Mouse (Mus musculus): Measurements from ENCODE around the gene Asb8. TPM values are rescaled to one million over a fixed set of nuclear protein-coding genes. Genes with fewer than 3 reads are reported as not detected.

Asb8 gene
- 5.4 and 7.5 TPM in 2 replicates for polyA plus RNA-seq (2012)

- no peak for TF ChIP-seq GATA1 (IDR thresholded peaks at IDR 0.05; ENCODE audit: low read length)
Observed at GRCm38 (mm10) chr15:98165525-98165924, at the start of gene Asb8. Gene Asb8 (minus strand): TSS chr15:98165625.

DNA sequence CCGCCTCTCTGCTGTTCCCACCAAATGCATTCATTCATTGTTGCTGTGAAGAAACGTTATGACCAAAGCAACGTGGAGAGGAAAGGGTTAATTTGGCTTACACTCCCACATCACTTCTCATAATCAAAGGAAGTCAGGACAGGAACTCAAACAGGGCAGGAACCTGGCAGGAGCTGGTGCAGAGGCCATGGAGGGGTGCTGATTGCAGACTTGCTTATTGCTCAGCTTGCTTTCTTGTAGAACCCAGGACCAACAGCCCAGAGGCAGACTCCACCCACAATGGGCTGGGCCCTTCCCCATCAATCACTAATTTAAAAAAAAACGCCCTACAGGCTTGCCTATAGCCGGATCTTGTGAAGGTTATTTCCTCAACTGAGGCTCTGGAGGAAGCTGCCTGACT is 48.7 kb upstream of the Asb8 start:
- no peak for TF ChIP-seq GATA1 (IDR thresholded peaks at IDR 0.05; ENCODE audit: low read length)

GRCm38 (mm10) chr15:98213336-98213870 is 48.0 kb upstream of the Asb8 start:
- no peak for TF ChIP-seq GATA1 (IDR thresholded peaks at IDR 0.05; ENCODE audit: low read length)

DNA sequence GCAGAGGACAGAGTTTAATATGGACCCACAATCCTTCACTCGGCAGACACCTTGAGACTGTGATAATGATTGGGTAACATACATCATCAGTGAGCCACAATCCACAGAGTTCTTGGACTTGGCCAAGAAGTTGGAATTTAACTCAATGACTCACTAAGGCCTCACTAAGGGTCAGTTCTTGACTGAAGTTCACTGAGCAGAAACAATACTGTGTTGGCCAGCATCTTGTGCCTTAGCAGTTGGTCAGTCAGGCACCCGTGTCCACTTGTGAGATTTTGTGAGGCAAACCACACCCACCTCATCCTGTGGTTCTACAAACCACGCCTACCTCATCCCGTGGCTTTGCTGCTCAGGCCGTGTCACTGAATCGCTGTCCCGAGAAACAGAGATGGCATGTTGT is 44.3 kb upstream of the Asb8 start:
- TF ChIP-seq GATA1 (IDR thresholded peaks at IDR 0.05; ENCODE audit: low read length): no peak

DNA sequence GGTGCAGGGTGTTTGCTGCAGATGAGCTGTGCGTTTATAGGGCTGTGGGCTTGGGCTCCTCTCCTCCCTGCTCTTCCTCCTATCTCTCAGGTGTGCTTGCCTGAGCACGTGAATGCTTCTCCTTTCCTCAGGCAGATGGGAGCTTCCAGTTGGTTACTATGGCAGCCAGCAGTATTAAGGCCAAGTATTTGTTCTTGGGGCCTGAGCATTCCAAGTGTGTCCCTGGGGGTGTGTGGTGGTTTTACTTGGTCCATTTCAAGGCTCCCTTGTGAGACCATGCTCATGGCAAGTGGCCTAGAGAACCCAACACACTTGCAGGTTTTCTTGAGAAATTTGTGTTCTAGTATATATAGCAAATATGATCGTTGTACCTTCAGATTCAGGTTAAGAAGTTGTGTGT is 30.0 kb upstream of the Asb8 start, which contains the start of gene Olfr288:
Gene Olfr288, minus strand, starts transcription at position 101 of the 400 bp plus-strand sequence.
- no peak for TF ChIP-seq GATA1 (IDR thresholded peaks at IDR 0.05; ENCODE audit: low read length)

DNA sequence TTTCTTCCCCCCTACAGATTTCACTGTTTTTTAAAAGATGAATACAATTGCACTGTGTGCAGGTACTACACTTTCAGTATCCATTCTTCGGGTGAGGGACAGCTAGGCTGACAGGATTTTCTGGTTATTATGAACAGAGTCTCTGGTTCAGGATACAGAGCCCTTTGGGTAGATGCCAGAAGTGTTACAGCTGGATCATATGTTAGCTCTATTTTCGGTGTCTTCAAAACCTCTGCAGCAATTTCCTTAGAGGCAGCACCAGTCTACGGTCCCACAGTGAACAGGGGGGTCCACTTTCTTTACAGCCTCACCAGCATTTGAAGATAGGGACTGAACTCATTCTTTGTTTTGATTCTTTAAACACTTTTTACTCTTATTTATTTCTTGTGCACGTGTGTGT is 19.0 kb upstream of the Asb8 start:
- TF ChIP-seq GATA1 (IDR thresholded peaks at IDR 0.05; ENCODE audit: low read length): no peak

GRCm38 (mm10) chr15:98181856-98182570 is 16.6 kb upstream of the Asb8 start:
- no peak for TF ChIP-seq GATA1 (IDR thresholded peaks at IDR 0.05; ENCODE audit: low read length)

GRCm38 (mm10) chr15:98181132-98181711 is 15.8 kb upstream of the Asb8 start:
- no peak for TF ChIP-seq GATA1 (IDR thresholded peaks at IDR 0.05; ENCODE audit: low read length)

DNA sequence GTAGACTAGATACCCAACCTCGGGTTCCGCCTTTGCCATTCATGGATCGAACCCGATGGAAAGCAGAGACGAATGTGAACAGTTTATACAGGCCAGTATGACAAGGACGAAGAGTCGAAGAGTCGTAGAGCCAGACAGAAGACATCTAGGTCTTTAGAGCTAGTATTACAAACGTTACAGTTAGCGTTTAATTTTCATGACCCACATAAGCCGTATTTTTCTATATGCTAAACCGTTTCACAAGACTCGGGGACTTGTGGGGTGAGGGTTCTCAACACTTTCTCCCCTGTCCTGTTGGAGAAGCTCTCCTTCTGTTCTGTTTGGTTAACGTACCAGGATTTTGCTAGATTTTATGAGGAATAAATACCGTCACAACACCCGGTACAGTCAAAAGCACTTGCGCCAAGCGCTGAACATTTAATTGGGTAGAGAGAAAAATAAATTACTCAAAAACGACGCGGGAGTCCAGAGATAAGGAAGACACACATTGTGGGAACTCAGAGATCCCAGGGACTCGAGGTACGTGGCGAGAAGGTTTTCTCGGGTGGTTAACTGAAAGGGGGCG is 15.2 kb upstream of the Asb8 start:
- TF ChIP-seq GATA1 (IDR thresholded peaks at IDR 0.05; ENCODE audit: low read length): no peak

DNA sequence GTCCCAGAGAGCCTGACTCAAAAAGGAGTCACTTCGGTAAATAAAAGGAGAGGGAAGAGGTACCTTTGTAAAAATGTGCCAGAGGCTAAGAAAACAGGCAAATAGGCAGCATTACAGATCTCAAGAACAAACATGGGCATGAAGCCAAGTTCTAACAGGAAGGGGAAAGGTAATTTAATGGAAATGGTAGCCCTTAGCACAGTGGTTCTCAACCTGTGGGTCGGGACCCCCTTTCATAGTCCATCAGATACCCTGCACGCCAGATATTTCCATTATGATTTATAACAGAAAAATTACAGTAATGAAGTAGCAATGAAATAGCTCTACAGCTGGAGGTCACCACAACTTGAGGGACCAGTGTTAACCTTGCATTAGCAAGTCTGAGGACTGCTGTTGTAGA is 11.9 kb upstream of the Asb8 start:
- no peak for TF ChIP-seq GATA1 (IDR thresholded peaks at IDR 0.05; ENCODE audit: low read length)

DNA sequence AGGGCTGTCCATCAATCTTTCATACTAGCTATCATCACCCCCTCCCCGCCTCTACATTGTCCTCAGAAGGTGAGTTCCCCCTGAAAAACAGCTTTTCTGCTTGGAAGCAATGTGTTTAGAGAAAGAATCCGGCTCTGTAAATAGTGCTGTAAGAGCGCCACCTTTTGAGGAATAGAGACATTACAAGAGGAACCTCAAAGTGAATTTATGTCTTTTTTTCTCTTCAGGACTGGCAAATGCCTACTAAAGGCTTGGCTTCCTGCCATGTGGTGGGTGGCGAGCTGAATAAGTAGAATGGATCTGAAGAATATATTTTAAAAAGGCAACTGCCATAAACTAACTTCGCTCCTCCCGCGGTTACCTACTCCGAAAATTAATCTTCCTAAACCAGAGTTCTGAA is 8.4 kb upstream of the Asb8 start:
- no peak for TF ChIP-seq GATA1 (IDR thresholded peaks at IDR 0.05; ENCODE audit: low read length)

- TF ChIP-seq GATA1 (IDR thresholded peaks at IDR 0.05; ENCODE audit: low read length): no peak
Observed at GRCm38 (mm10) chr15:98172113-98172512, 6.7 kb upstream of the Asb8 start.

DNA sequence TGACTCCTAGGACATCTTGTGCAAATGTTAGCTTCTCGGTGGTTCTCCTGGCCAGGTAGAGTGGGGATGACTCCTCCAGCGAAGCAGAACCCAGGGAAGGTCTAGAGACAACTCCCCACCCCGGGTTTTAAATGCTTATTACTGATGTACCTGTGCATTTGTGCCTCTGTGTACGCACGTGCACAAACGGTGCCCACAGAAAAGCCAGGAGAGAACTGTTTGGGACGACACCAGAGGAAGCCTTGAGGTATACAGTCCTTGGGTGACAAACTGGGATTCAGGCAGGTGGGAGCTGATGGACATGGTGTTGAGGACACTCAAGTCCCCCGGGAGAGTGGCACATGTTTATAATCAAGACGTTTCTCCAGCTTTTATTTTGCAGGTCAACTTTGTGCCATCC is 5.5 kb upstream of the Asb8 start:
- TF ChIP-seq GATA1 (IDR thresholded peaks at IDR 0.05; ENCODE audit: low read length): no peak

- no peak for TF ChIP-seq GATA1 (IDR thresholded peaks at IDR 0.05; ENCODE audit: low read length)
Observed at GRCm38 (mm10) chr15:98170365-98170764, 4.9 kb upstream of the Asb8 start.

- TF ChIP-seq GATA1 (IDR thresholded peaks at IDR 0.05; ENCODE audit: low read length): no peak
Observed at GRCm38 (mm10) chr15:98168622-98169004, 3.2 kb upstream of the Asb8 start.

Data from G1E-ER4 (cell line).